Mouse (Mus musculus): ENCODE data around the gene Polr2m. TPM values are rescaled to one million over a fixed set of nuclear protein-coding genes. Genes with fewer than 3 reads are reported as not detected.
A peak's percentile ranks its signal among the peaks of the same experiment; 100 is the strongest.

Polr2m gene
- polyA plus RNA-seq (2016; fragmentation: Nextera tagmentation; extraction: Ambion mirVana), result 528 and 549 TPM in 2 replicates

- DNase-seq (ENCODE audit: low spot score), result peak; percentile 95
- peaks cover 25% of the 10 kb centered on the region for H3K4me1 ChIP-seq (replicated peaks)
- peak within 1 kb of the TSS; percentile 97 for H3K4me3 ChIP-seq
- peaks cover 7% of the 10 kb centered on the region; the same call in 1 of the 2 replicates for H3K27me3 ChIP-seq (ENCODE audit: insufficient read depth, poor library complexity, severe bottlenecking)
- peaks cover 36% of the 10 kb centered on the region for H3K36me3 ChIP-seq
- under 1% methylated on average over 70 of the region's 70 CpGs for WGBS
- H3K27ac ChIP-seq, result peak within 1 kb of the TSS; percentile 100
- H3K9me3 ChIP-seq, result no peaks in the 10 kb centered on the region
Measured at GRCm38 (mm10) chr9:71485475-71486094, at the start of gene Polr2m. Gene Polr2m (minus strand): TSS chr9:71485935.

- H3K4me1 ChIP-seq (replicated peaks), result no peaks in the 10 kb centered on the region
- H3K27me3 ChIP-seq (ENCODE audit: insufficient read depth, poor library complexity, severe bottlenecking), result no peaks in the 10 kb centered on the region
- H3K27ac ChIP-seq, result no peak overlapping the region
- no peaks in the 10 kb centered on the region for H3K36me3 ChIP-seq
- 95% methylated on average over 2 of the region's 2 CpGs for WGBS
- H3K4me3 ChIP-seq, result no peak overlapping the region
- H3K9me3 ChIP-seq, result no peaks in the 10 kb centered on the region
- no peak for DNase-seq (ENCODE audit: low spot score)
Measured at GRCm38 (mm10) chr9:71535036-71535435, 49.3 kb upstream of the Polr2m start.

GRCm38 (mm10) chr9:71529960-71530359, 44.2 kb upstream of the Polr2m start:
- H3K4me3 ChIP-seq, result no peak overlapping the region
- WGBS, result 69% methylated on average over 2 of the region's 2 CpGs
- H3K36me3 ChIP-seq, result no peaks in the 10 kb centered on the region
- H3K27ac ChIP-seq, result no peak overlapping the region
- no peaks in the 10 kb centered on the region for H3K9me3 ChIP-seq
- no peak for DNase-seq (ENCODE audit: low spot score)
- no peaks in the 10 kb centered on the region for H3K27me3 ChIP-seq (ENCODE audit: insufficient read depth, poor library complexity, severe bottlenecking)
- H3K4me1 ChIP-seq (replicated peaks), result no peaks in the 10 kb centered on the region

- no peak overlapping the region for H3K4me3 ChIP-seq
- H3K9me3 ChIP-seq, result no peaks in the 10 kb centered on the region
- H3K4me1 ChIP-seq (replicated peaks), result no peaks in the 10 kb centered on the region
- WGBS, result 84% methylated on average over 9 of the region's 9 CpGs
- no peaks in the 10 kb centered on the region for H3K27me3 ChIP-seq (ENCODE audit: insufficient read depth, poor library complexity, severe bottlenecking)
- H3K27ac ChIP-seq, result no peak overlapping the region
- H3K36me3 ChIP-seq, result no peaks in the 10 kb centered on the region
- no peak for DNase-seq (ENCODE audit: low spot score)
Measured at GRCm38 (mm10) chr9:71527438-71527837, 41.7 kb upstream of the Polr2m start.

GRCm38 (mm10) chr9:71523901-71524300, 38.2 kb upstream of the Polr2m start:
- WGBS, result 89% methylated on average over 4 of the region's 4 CpGs
- Histone ChIP-seq H3K36me3 (no peaks in the 10 kb centered on the region), H3K27ac (no peak overlapping the region), H3K9me3 (no peaks in the 10 kb centered on the region), H3K4me3 (no peak overlapping the region), H3K27me3 (ENCODE audit: insufficient read depth, poor library complexity, severe bottlenecking) (no peaks in the 10 kb centered on the region), H3K4me1 (replicated peaks) (no peaks in the 10 kb centered on the region)
- no peak for DNase-seq (ENCODE audit: low spot score)

- Histone ChIP-seq H3K9me3 (no peaks in the 10 kb centered on the region), H3K36me3 (no peaks in the 10 kb centered on the region), H3K27ac (no peak overlapping the region), H3K27me3 (ENCODE audit: insufficient read depth, poor library complexity, severe bottlenecking) (no peaks in the 10 kb centered on the region), H3K4me3 (no peak overlapping the region), H3K4me1 (replicated peaks) (no peaks in the 10 kb centered on the region)
- WGBS, result 75% methylated on average over 3 of the region's 3 CpGs
- no peak for DNase-seq (ENCODE audit: low spot score)
Measured at GRCm38 (mm10) chr9:71519836-71520235, 34.1 kb upstream of the Polr2m start.

GRCm38 (mm10) chr9:71517487-71517886, 31.8 kb upstream of the Polr2m start:
- Histone ChIP-seq H3K9me3 (no peaks in the 10 kb centered on the region), H3K36me3 (no peaks in the 10 kb centered on the region), H3K27me3 (ENCODE audit: insufficient read depth, poor library complexity, severe bottlenecking) (no peaks in the 10 kb centered on the region), H3K4me1 (replicated peaks) (no peaks in the 10 kb centered on the region), H3K27ac (no peak overlapping the region), H3K4me3 (no peak overlapping the region)
- no peak for DNase-seq (ENCODE audit: low spot score)
- WGBS, result 89% methylated on average over 4 of the region's 4 CpGs

- Histone ChIP-seq H3K27me3 (ENCODE audit: insufficient read depth, poor library complexity, severe bottlenecking) (no peaks in the 10 kb centered on the region), H3K9me3 (no peaks in the 10 kb centered on the region), H3K27ac (no peak overlapping the region), H3K36me3 (no peaks in the 10 kb centered on the region), H3K4me3 (no peak overlapping the region), H3K4me1 (replicated peaks) (no peaks in the 10 kb centered on the region)
- 90% methylated on average over 4 of the region's 4 CpGs for WGBS
- DNase-seq (ENCODE audit: low spot score), result no peak
Measured at GRCm38 (mm10) chr9:71515862-71516261, 30.1 kb upstream of the Polr2m start.

- DNase-seq (ENCODE audit: low spot score), result no peak
Measured at GRCm38 (mm10) chr9:71513566-71513965, 27.8 kb upstream of the Polr2m start.

GRCm38 (mm10) chr9:71512899-71513298, 27.2 kb upstream of the Polr2m start:
- H3K27ac ChIP-seq, result no peak overlapping the region
- DNase-seq (ENCODE audit: low spot score), result no peak
- H3K4me3 ChIP-seq, result no peak overlapping the region
- H3K9me3 ChIP-seq, result no peaks in the 10 kb centered on the region
- H3K27me3 ChIP-seq (ENCODE audit: insufficient read depth, poor library complexity, severe bottlenecking), result no peaks in the 10 kb centered on the region
- no peaks in the 10 kb centered on the region for H3K36me3 ChIP-seq
- no peaks in the 10 kb centered on the region for H3K4me1 ChIP-seq (replicated peaks)
- 92% methylated on average over 10 of the region's 10 CpGs for WGBS

More at GRCm38 (mm10) chr9:71513566-71513965, 27.8 kb upstream of the Polr2m start:
- 83% methylated on average over 4 of the region's 4 CpGs for WGBS
- H3K4me1 ChIP-seq (replicated peaks), result no peaks in the 10 kb centered on the region
- H3K9me3 ChIP-seq, result no peaks in the 10 kb centered on the region
- H3K27me3 ChIP-seq (ENCODE audit: insufficient read depth, poor library complexity, severe bottlenecking), result no peaks in the 10 kb centered on the region
- H3K36me3 ChIP-seq, result no peaks in the 10 kb centered on the region
- no peak overlapping the region for H3K27ac ChIP-seq
- no peak overlapping the region for H3K4me3 ChIP-seq

- WGBS, result 74% methylated on average over 10 of the region's 10 CpGs
- Histone ChIP-seq H3K36me3 (no peaks in the 10 kb centered on the region), H3K9me3 (no peaks in the 10 kb centered on the region), H3K4me3 (no peak overlapping the region), H3K27me3 (ENCODE audit: insufficient read depth, poor library complexity, severe bottlenecking) (no peaks in the 10 kb centered on the region), H3K4me1 (replicated peaks) (peaks cover 6% of the 10 kb centered on the region; the same call in 1 of the 2 replicates), H3K27ac (no peak overlapping the region)
- DNase-seq (ENCODE audit: low spot score), result no peak
Measured at GRCm38 (mm10) chr9:71498391-71499182, 12.9 kb upstream of the Polr2m start.

- no peak for DNase-seq (ENCODE audit: low spot score)
- peak overlapping the region; percentile 40; the same call in 1 of the 2 replicates for H3K27ac ChIP-seq
- WGBS, result 45% methylated on average over 2 of the region's 2 CpGs
Measured at GRCm38 (mm10) chr9:71496637-71497036, 10.9 kb upstream of the Polr2m start.

GRCm38 (mm10) chr9:71493771-71494170, 8.0 kb upstream of the Polr2m start:
- DNase-seq (ENCODE audit: low spot score), result no peak
- Histone ChIP-seq H3K4me1 (replicated peaks) (peaks cover 20% of the 10 kb centered on the region), H3K27me3 (ENCODE audit: insufficient read depth, poor library complexity, severe bottlenecking) (no peaks in the 10 kb centered on the region), H3K27ac (peak overlapping the region; percentile 45; the same call in 1 of the 2 replicates), H3K9me3 (no peaks in the 10 kb centered on the region), H3K4me3 (no peak overlapping the region), H3K36me3 (no peaks in the 10 kb centered on the region)
- WGBS, result 67% methylated on average over 5 of the region's 5 CpGs

More at GRCm38 (mm10) chr9:71496637-71497036, 10.9 kb upstream of the Polr2m start:
- Histone ChIP-seq H3K4me3 (no peak overlapping the region), H3K27me3 (ENCODE audit: insufficient read depth, poor library complexity, severe bottlenecking) (no peaks in the 10 kb centered on the region), H3K9me3 (no peaks in the 10 kb centered on the region), H3K36me3 (no peaks in the 10 kb centered on the region), H3K4me1 (replicated peaks) (peaks cover 8% of the 10 kb centered on the region; the same call in 1 of the 2 replicates)
